Mouse (Mus musculus) spleen, postnatal 14 days (tissue): Measurements from ENCODE around the gene Glud1.
"Not testable (repeated sequence)": the region's sequence is repeated elsewhere in the genome, so short reads cannot be mapped to it uniquely, and the experiment has no call there.

ENCODE experiments used
- DNase-seq, 2 experiments: peaks; one replicate each; pipeline ENCODE4 v3.0.0; 2021 to 2022; ENCODE audit warnings: low spot score in 2 of 2

Gene Glud1

GRCm38 (mm10) chr14:34312339-34313048, 2.0 kb downstream of the Glud1 start:
- no peak for DNase-seq

DNA sequence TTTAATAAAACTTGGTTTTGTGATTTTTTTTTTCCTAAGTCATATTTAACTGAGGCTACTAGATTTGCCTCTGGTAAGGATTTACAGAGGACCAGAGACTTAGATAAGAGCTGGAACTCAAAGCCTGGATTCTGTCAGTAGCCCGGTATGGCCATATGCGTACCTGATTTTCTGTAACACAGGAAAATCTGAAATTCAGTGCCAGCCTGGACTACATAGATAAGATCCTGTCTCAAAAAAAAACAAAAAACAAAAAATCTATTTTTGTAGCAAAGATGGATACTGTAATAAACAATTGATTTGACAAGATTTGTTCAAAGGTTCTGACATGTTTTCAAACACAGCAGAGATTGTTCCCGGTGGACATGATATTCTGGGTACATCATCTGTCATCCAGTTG, 3.1 kb downstream of the Glud1 start:
- DNase-seq = no peak

- DNase-seq = not testable (repeated sequence)
Observed at GRCm38 (mm10) chr14:34314383-34314782, 3.9 kb downstream of the Glud1 start.

DNA sequence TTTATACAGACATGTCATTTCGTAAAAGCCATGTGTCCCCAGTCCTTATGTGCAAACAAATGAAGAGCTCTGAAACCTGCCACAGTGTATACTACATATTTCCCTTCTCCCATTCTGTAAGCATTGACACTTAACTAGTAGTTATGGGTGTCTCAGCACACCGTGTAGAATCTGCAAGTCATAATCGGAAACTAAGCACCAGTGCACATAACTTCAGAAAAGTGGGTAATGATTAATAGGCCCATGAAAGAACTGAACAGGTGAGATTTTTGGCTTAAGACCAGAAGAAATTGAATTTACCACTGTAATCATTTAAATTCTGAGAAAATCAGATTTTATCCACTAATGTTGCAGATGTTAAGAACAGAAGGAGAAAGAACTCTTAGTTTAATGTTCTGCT, 4.3 kb downstream of the Glud1 start:
- DNase-seq = no peak

DNA sequence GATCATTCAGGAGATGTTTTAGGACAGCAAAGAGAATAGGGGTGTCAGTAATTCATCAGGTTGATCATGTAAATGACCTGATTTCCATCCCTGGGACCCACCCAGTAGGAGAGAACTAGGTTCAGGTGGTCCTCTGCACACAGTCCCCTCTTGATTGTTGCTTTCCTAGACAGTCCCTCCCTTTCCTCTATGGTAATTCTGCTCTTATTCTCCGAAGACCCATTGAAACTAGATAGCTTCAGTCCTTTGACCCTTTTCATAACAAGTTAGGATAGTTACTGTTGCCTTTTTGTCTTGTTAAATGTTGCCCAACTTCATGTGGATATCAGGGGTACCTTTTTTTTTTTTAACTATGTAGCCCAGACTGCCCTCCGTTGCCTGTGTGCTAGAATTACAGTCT, 5.8 kb downstream of the Glud1 start:
- no peak for DNase-seq

- no peak for DNase-seq
Observed at GRCm38 (mm10) chr14:34317431-34317830, 6.9 kb downstream of the Glud1 start.

DNA sequence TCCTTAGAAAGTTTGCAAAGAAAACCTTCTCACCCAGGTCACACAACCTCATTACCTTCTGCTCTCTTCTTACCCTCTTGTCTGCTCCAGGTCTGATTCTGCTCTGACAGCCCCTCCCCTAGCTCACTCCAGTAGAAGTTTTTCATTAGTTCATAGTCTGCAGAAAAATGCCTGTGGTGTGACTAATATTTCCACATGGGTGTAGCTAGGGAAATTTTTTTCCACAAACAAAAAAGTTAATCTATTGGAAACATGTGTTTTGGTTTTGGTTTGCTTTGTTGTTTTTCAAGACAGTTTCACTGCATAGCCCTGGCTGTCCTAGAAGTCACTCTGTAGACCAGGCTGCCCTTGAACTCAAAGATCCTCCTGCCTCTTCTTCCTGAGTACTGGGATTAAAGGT, 7.6 kb downstream of the Glud1 start:
- no peak for DNase-seq

GRCm38 (mm10) chr14:34323576-34324085, 13.1 kb downstream of the Glud1 start:
- no peak for DNase-seq

DNA sequence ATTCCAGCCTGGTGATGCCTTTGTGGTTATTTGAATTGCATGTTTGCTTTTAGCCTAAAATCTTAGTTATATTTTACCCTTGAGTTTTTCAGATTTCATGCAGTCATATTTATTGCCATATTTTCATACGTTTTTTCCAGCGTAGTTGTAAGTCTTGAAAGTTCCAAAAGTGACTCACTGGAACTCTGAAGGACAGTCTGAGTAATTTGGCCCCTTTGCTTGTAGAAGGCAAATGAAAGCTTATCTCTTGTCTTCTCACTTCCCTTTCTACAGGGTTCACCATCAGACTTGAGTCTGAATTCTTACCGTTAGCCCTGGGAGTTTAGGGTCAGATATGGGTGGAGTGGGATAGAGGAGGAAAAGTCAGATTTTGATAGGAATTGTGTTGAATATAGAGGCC, 16.1 kb downstream of the Glud1 start:
- DNase-seq = no peak

- no peak for DNase-seq
Observed at GRCm38 (mm10) chr14:34327618-34328017, 17.1 kb downstream of the Glud1 start.

DNA sequence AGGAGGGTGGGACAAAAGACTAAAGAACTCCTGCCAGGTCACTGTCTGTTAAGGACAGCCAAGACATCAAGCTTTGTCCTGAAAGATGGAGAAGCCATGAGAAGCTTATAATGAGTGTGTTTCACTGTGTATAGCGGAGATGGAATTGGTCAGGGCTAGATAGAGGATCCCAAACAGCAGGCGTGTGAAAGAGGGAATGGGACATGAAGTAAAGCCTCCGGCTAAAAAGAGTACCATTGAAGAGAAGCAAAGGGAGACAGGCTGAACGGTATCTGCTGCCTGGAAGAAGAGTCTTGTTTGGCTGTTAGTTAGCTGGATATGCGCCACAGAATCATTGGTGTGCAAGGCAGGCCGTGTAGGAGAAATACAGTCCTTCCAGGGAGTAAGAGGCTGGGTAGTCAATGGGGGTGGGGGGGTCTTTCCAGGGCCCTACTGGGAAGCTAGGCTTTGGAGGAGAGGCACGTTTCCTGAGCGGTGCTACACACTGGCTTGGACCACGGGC, 20.2 kb downstream of the Glud1 start:
- no peak for DNase-seq

DNA sequence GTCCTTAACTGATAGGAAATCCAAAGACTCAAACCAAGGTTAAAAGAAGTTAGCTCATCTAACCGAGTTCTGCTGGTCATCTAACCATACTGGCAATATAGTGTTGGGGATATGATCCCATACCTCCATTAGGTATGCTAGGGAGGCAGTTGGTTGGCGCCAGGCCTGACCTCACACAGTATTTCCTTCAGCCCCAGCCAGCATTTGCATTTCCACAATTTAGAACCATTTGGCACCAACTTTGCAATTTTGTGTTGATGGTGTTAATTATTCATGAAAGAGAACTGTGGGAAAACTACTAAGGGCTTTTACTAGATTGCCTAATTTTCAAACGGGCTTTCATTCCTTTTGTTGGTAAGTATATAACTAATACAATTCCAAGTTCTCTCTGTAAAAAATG, 21.4 kb downstream of the Glud1 start:
- DNase-seq = no peak

- no peak for DNase-seq
Observed at GRCm38 (mm10) chr14:34332476-34332875, 21.9 kb downstream of the Glud1 start.

DNA sequence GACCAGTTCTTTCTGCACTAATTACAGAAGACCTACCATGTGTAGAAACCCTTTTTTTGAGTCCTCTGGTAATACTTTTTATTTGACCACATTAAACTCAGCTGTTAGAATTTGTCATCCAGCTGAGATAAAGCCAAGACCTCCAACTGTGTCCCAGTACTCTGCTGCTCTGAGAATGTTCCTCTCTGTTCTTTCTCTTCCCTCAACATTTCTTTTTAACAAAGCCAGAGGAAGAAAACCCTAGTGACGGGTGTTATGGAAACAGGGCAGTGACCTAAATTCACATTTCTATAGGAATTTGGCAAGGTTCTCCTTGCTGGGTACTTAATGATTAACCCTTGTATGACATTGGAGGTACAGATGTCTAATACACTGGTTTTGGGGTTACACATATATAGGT, 28.9 kb downstream of the Glud1 start:
- DNase-seq = no peak

- DNase-seq = no peak
Observed at GRCm38 (mm10) chr14:34341993-34342392, 31.5 kb downstream of the Glud1 start.

GRCm38 (mm10) chr14:34343078-34343477, 32.6 kb downstream of the Glud1 start:
- DNase-seq = no peak

DNA sequence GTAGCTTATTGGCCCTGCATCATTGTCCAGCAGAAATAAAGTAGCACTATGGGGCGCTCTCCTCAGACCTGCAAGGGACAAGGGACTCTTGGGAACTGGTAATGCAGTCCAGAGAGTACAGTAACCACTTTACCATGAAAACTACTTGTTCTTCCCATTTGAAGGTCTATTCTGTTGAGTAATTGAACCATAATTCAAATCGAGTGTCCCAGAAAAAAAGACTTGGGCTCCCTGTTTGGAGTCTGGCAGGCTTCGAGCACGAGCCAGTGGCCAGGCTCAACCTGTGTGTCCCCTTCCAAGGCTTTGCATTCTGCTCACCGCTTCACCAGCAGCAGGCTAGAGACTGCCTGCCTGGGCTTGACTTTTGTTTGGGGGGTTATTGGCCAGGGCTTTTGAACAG, 33.8 kb downstream of the Glud1 start:
- no peak for DNase-seq

DNA sequence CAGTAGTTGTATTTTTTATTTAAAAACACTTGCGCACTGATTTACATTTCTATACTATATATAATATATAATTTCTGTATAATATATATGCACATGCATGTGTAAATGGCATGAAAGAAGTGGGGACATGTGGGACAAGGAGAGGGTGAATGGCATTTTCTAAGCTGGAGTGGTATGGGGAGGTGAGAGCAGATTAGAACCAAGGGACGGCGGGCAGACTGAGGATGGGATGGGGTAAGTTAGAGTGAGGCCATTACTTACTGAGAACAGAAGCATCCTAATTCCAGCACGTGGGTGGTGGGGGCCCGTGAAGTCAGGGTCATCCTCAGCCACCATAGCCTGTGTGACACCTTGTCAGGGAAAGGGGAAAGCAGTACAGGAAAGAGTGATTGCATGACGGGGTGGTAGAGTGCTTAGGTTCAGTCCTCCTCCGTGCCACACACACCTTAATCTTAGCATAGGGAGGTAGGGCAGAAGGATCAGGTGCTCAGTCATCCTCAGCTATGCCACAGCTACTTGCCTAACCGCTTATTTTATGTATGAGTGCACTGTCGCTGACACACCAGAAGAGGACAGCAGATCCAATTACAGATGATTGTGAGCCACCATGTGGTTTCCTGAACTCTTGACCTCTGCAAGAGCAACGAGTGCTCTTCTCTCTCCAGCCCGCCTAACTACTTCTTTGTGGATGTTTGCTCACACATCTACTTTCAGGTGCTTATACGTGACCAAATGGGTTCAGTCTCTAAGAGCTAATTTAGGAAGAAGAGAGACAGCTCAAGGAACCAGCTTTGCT, 35.4 kb downstream of the Glud1 start:
- DNase-seq = no peak

DNA sequence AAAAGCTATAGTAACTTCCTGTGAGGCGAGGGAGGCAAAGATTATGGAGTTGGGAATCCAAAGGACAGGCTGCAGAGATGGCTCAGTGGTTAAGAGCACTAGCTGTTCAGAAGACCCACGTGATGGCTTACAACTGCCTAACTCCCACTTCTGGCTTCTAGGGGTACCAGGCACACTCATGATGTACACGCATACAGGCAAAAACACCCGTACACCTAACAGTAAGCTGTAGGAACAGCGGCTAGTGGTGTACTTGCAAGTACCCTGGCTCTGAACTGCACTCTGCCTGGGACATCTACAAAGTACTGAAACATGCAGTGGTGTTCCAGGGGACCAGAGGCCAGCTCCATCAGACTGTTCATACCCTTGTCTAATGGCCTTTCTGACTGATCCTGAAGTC, 36.6 kb downstream of the Glud1 start:
- DNase-seq = no peak

- DNase-seq = no peak
Observed at GRCm38 (mm10) chr14:34348301-34348700, 37.8 kb downstream of the Glud1 start.

- no peak for DNase-seq
Observed at GRCm38 (mm10) chr14:34349007-34349406, 38.5 kb downstream of the Glud1 start.

DNA sequence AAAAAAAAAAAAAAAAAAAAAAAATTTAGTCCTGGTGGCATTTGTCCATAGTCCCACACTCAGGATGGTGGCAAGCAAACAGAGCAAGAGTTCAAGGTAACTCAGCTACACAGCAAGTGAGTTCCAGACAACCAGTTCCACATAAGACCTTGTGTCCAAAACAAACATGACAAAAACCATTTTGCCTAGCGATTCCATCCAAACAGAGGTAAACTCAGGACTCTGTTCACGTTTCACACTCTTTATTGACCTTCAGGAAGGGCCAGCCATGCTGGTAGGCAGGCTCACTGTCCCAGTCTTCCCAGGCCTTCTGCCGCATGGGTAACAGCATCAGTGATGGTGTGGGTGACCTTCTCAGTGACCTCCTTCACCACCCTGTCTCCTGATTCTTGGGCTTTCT, 41.1 kb downstream of the Glud1 start:
- DNase-seq = no peak

- no peak for DNase-seq
Observed at GRCm38 (mm10) chr14:34352523-34352922, 42.0 kb downstream of the Glud1 start.
